Mouse (Mus musculus): Measurements from ENCODE around the gene Kcng4.

DNA sequence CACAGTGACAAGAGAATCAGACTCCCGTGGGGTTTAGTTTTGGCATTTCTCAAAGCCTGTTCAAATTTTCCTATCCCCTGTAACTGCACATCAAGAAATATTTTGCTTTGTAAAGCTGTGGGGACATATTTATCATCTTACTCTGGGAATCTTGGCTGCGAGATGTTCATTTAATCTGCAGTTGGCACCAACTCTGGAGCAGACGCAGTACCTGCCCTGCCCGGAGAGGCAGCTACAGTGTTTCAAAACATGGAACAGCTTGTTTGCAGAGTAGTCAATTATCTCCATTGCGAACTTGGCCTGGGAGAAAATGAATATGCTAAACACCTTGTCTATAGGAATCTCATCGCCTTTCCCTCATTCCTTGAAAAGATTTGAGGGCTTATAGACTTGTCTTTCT is 2.8 kb upstream of the Kcng4 start:
- TF ChIP-seq CTCF (IDR thresholded peaks at IDR 0.05; ENCODE audit: insufficient read depth, low read depth, low read length) (no peak), POLR2A (IDR thresholded peaks at IDR 0.05; ENCODE audit: insufficient read depth, low read depth, low read length) (no peak)
